Mouse (Mus musculus) testis, adult 2 months (tissue): ENCODE measurements around the gene Nup210. TPM values are rescaled to one million over a fixed set of nuclear protein-coding genes. Genes with fewer than 3 reads are reported as not detected.

Source experiments
- H3K27ac ChIP-seq: fragments of 200-500 bp; 2 replicates; pipeline ENCODE4 v1.5.1; 2012; ENCODE audit warnings: low read depth, low read length; ENCODE audit not compliant: control insufficient read depth, insufficient read depth
- H3K27me3 ChIP-seq: fragments of 200-500 bp; 2 replicates; pipeline ENCODE4 v1.6.1; 2012; ENCODE audit warnings: mild to moderate bottlenecking, low read length, moderate library complexity; ENCODE audit not compliant: control insufficient read depth, insufficient read depth
- H3K36me3 ChIP-seq: fragments of 200-500 bp; 2 replicates; pipeline ENCODE4 v1.6.1; 2012; ENCODE audit warnings: mild to moderate bottlenecking, low read length; ENCODE audit not compliant: control insufficient read depth, insufficient read depth
- H3K4me1 ChIP-seq: fragments of 200-500 bp; 2 replicates; pipeline ENCODE4 v1.6.1; 2012; ENCODE audit warnings: low read length; ENCODE audit not compliant: control insufficient read depth, insufficient read depth
- H3K4me3 ChIP-seq: fragments of 200-500 bp; 2 replicates; pipeline ENCODE4 v1.5.1; 2012; ENCODE audit warnings: low read depth, mild to moderate bottlenecking, low read length, moderate library complexity, mixed read lengths; ENCODE audit not compliant: control insufficient read depth
- CTCF ChIP-seq: fragments of 200-500 bp; IDR thresholded peaks from 2 replicates; pipeline ENCODE4 v1.5.1; 2012; ENCODE audit warnings: low read depth, mild to moderate bottlenecking, inconsistent platforms, low read length, moderate library complexity; ENCODE audit not compliant: control insufficient read depth, insufficient read depth, insufficient replicate concordance
- POLR2A ChIP-seq: fragments of 200-500 bp; IDR thresholded peaks from 2 replicates; pipeline ENCODE4 v1.6.1; 2012; ENCODE audit warnings: low read depth, mild to moderate bottlenecking, inconsistent platforms, low read length, moderate library complexity; ENCODE audit not compliant: control insufficient read depth
- polyA plus RNA-seq: library from polyadenylated mRNA; depleted of rRNA; stranded (reverse); fragments of >200 nt; gene quantifications from 2 replicates; pipeline ENCODE4 v1.2.3, GENCODE M21; 2012; rRNA removed

Gene Nup210
- 6.1 and 9.9 TPM in 2 replicates for polyA plus RNA-seq

DNA sequence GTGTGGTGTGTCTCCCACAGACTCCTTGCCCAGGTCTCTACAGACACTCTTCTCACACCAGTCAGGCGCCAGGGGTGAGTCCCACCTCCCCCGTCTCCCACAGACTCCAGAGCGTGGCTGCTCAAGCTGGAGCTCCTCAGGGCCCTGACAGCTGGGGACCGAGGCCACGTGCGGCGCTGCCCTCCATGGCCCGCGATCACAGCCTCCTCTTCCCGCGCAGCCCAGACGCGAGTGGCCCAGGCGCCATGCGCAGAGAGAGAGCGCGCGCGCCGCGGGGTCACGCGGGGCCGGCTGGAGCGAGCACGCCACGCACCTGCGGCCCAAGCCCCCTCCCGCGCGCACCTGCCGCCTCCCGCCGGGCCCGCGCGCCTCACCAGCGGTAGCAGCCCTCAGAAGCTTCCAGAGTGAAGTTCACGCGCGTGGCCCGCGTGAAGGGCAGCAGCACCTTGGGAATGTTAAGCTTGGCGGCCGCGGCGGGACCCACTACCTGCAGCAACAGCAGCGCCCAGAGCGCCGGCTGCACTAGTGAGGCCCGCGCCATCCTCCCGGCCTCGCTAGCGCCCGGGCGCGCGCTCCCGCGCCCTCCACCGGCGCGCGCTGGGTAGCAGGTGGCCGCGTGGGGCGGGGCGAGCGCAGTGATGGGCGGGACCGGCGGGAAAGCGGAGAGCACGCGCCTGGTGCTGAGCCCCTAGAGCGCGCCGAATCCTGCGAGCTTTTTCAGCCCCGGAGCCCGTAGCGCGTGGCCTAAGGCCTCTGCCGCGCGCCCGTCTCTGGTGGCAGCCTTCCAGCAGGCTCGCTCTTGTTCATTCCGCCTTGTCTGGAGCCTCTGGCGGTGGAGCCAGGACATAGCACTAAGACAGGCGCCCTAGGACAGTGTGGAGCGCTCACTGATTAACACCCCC, at the start of gene Nup210:
TSS of gene Nup210 (minus strand) at position 586 of the 902 bp plus-strand sequence.
- TF ChIP-seq CTCF (peak; percentile 45; the same call in 1 of the 2 replicates), POLR2A (peak; percentile 14; the same call in 1 of the 2 replicates)
- no peaks in the 10 kb centered on the region for H3K27me3 ChIP-seq
- H3K27ac ChIP-seq = peak within 1 kb of the TSS; percentile 51; the same call in 1 of the 2 replicates
- peak within 1 kb of the TSS; percentile 88 for H3K4me3 ChIP-seq
- H3K4me1 ChIP-seq = peaks cover 13% of the 10 kb centered on the region
- H3K36me3 ChIP-seq = no peaks in the 10 kb centered on the region

DNA sequence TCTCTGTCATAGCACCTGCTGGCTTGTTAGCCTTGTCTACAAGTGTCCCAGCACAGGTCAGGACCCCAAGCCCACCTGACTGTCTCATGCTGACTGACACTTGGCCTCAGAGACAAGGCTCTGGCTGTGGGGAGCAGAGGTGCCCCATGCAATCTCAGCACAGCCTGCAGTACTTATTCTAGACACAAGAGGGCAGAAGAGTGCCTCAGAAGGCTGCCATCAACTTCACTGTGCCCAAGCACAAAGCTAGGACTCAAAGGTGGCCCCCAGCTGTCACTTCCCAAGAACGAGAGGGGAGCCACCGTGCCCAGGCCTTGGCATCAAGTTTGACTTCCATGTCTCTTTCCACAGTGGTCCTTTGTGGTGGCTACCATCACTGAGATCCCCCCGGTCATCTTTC, 48.6 kb upstream of the Nup210 start:
- no peak overlapping the region for H3K4me3 ChIP-seq
- no peaks in the 10 kb centered on the region for H3K27me3 ChIP-seq
- TF ChIP-seq POLR2A (no peak), CTCF (peak; percentile 84; the same call in 1 of the 2 replicates)
- H3K27ac ChIP-seq = no peak overlapping the region
- no peaks in the 10 kb centered on the region for H3K4me1 ChIP-seq
- no peaks in the 10 kb centered on the region for H3K36me3 ChIP-seq

DNA sequence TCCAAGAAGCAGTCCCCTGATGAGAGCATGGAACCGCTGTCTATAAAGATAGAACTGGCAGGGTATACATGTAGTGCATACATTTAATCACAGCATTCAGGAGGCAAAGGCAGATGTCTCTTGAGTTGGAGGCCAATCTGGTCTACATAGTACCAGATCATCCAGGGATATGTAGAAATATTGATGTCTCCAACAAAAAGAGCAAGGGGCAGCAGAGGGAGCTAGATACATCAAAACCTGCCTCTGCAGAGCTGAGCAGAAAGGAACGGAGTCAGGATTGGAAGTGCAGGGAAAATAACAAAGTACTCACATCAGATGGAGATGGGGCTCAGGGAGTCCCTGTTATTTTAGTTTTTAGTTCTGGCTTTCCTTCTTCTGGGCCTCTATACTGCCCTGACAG, 48.0 kb upstream of the Nup210 start:
- no peak overlapping the region for H3K27ac ChIP-seq
- no peaks in the 10 kb centered on the region for H3K4me1 ChIP-seq
- H3K36me3 ChIP-seq = no peaks in the 10 kb centered on the region
- no peak overlapping the region for H3K4me3 ChIP-seq
- TF ChIP-seq POLR2A (no peak), CTCF (no peak)
- H3K27me3 ChIP-seq = no peaks in the 10 kb centered on the region

DNA sequence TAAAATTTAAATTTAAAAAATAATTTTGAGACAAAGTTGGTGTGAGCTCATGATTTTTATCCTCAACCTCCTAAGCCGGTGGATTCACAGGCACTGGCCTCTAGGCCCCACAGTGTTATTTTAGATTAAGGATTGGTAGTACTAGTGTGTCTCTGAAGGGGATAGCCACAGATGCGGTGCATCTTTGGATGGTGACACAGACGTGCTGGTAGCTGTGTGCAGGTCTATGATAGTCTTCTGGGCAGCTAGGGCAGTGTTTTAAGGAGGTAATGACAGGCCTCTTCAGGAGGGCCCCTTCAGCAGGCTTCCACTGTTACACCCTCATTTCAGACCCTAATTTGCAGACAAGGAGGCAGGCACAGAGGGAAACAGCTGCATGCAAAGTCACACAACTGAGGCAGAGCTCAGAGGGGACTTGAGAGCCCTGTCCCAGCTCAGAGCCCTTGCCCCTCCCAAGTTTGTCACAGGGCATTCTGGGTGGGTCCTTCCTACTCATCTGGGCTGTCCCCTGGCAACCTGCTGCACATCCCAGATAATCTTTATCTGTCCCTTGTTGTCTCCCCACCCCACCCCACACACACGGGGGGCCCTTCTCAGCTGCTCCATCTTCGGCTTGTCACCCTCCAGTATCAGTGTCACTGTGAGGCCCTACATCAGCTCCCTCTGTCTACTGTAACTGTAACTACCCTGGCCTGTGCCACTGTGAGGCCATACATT, 46.7 kb upstream of the Nup210 start:
- H3K36me3 ChIP-seq = no peaks in the 10 kb centered on the region
- no peaks in the 10 kb centered on the region for H3K4me1 ChIP-seq
- no peaks in the 10 kb centered on the region for H3K27me3 ChIP-seq
- TF ChIP-seq POLR2A (no peak), CTCF (no peak)
- no peak overlapping the region for H3K4me3 ChIP-seq
- no peak overlapping the region for H3K27ac ChIP-seq

DNA sequence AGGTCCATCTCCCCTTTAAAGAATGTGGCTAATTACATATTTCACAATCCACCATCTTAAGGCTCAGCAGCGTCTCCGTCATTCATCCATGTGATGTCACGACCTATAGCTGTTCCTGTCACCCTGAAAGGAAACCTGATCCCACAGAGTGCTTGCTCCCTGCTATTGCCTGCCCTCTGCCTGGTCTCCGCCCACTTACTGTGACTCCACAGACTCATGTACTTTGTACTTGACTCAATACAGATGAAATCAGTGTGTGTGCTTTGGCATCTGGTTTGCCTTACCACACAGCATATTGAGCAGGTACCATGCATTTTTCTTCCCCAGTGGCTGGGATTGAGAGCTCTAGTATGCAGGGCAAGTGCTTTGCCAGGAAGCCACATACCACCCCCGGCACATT, 45.7 kb upstream of the Nup210 start:
- H3K27me3 ChIP-seq = no peaks in the 10 kb centered on the region
- no peak overlapping the region for H3K27ac ChIP-seq
- peaks cover under 1% of the 10 kb centered on the region for H3K4me1 ChIP-seq
- TF ChIP-seq CTCF (no peak), POLR2A (no peak; the same call in 1 of the 2 replicates)
- no peaks in the 10 kb centered on the region for H3K36me3 ChIP-seq
- no peak overlapping the region for H3K4me3 ChIP-seq

DNA sequence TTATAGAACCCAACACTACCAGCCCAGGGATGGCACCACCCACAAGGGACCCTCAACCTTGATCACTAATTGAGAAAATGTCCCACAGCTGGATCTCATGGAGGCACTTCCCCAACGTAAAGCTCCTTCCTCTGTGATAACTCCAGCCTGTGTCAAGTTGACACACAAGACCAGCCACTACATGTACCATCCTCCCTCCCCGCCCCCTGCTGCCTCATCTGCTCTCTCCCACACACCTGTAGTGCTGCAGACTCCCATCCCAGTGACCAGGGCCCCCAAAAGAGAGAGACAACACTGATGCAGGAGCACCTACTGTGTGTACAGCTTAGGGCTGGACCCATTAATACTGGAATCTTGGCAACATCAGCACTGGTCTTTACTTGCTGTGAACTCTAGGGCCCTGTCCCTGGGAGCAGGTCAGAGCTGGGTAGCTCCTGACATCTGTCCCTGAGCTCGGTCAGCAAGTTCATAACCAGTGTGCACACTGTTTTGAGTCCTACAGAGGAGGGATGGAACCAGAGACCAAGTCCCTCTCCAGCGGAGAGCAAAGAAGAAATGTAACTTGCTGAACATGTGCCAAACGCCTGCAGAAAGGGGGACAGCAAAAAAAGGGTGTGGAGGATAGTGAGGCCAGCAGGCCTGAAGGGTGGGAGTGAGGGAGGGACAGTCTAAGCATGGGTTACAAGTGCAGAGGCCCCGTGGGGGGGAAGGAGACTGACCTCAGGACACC, 45.0 kb upstream of the Nup210 start:
- Histone ChIP-seq H3K27ac (no peak overlapping the region), H3K4me3 (no peak overlapping the region), H3K27me3 (no peaks in the 10 kb centered on the region), H3K4me1 (peaks cover 7% of the 10 kb centered on the region), H3K36me3 (no peaks in the 10 kb centered on the region)
- no peak for TF ChIP-seq CTCF
- TF ChIP-seq POLR2A = no peak
